Mouse (Mus musculus) embryonic fibroblast, embryonic 13.5 days (primary cell): ENCODE measurements around the gene Smdt1.

ENCODE experiments used
- CTCF ChIP-seq: IDR thresholded peaks from 2 replicates; pipeline ENCODE4 v1.5.1; 2011; ENCODE audit warnings: mild to moderate bottlenecking, control low read depth, low read length, moderate library complexity, borderline replicate concordance; ENCODE audit not compliant: insufficient read depth
- POLR2A ChIP-seq: IDR thresholded peaks from 2 replicates; pipeline ENCODE4 v1.6.1; 2011; ENCODE audit warnings: low read depth, mild to moderate bottlenecking, control low read depth, low read length, moderate library complexity

- no peak for TF ChIP-seq CTCF
- TF ChIP-seq POLR2A: no peak
Observed at GRCm38 (mm10) chr15:82346580-82347302, 8.0 kb downstream of the Smdt1 start.
